Mouse (Mus musculus) E14TG2a.4 (cell line): ENCODE results near the gene 2010111I01Rik.
"Not testable (repeated sequence)": the region's sequence is repeated elsewhere in the genome, so short reads cannot be mapped to it uniquely, and the experiment has no call there.

ENCODE experiments used
- H3K27me3 ChIP-seq: 2 replicates; pipeline ENCODE4 v1.6.1; 2014; ENCODE audit warnings: low read length, control low read depth; ENCODE audit not compliant: insufficient read depth
- H3K36me3 ChIP-seq: 2 replicates; pipeline ENCODE4 v1.6.1; 2014; ENCODE audit warnings: low read length, control low read depth; ENCODE audit not compliant: insufficient read depth
- H3K4me1 ChIP-seq: replicated peaks from 2 replicates; pipeline ENCODE4 v1.6.1; 2014; ENCODE audit warnings: low read depth, low read length, control low read depth
- H3K4me3 ChIP-seq: replicated peaks from 2 replicates; pipeline ENCODE4 v1.5.1; 2014; ENCODE audit warnings: mild to moderate bottlenecking, low read length
- H3K9me3 ChIP-seq: 2 replicates; pipeline ENCODE4 v1.6.1; 2014; ENCODE audit warnings: low read length, control low read depth
- CTCF ChIP-seq: conservative IDR thresholded peaks from 2 replicates; pipeline ENCODE4 v1.5.1; 2014; ENCODE audit warnings: low read length
- NANOG ChIP-seq: IDR thresholded peaks from 2 replicates; pipeline ENCODE4 v1.6.1; 2014; ENCODE audit warnings: borderline replicate concordance, low read length, mixed read lengths
- POU5F1 ChIP-seq: IDR thresholded peaks from 2 replicates; pipeline ENCODE4 v1.6.1; 2014; ENCODE audit warnings: low read length, borderline replicate concordance

Gene 2010111I01Rik

GRCm38 (mm10) chr13:62993543-62994477 is 29.1 kb downstream of the 2010111I01Rik start:
- no peaks in the 10 kb centered on the region for H3K27me3 ChIP-seq

DNA sequence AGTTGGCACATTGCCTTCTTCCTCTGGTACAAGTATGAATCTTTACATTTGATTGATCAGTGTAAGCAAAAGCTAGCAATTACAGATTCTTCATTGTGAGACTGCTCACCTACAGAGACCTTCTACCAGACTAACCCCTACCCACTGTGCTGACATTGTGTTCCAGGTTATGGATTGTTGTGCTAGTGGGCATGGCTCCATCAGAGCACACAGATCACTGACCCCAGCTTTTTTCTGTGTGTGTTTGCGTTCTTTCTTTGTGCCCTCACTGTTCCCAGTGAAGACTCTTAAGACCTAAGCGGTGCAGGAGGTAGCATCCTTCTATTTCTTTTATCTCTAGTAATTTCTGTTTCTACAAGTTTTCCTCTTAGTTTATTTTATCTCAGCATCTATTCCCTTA is 32.1 kb downstream of the 2010111I01Rik start:
- Histone ChIP-seq H3K9me3 (no peaks in the 10 kb centered on the region), H3K36me3 (no peaks in the 10 kb centered on the region), H3K4me1 (no peaks in the 10 kb centered on the region), H3K27me3 (no peaks in the 10 kb centered on the region), H3K4me3 (no peak overlapping the region)
- TF ChIP-seq CTCF (no peak), POU5F1 (no peak), NANOG (no peak)

More at GRCm38 (mm10) chr13:62993543-62994477, 29.1 kb downstream of the 2010111I01Rik start:
- no peak overlapping the region for H3K4me3 ChIP-seq
- no peaks in the 10 kb centered on the region for H3K4me1 ChIP-seq
- H3K9me3 ChIP-seq = no peaks in the 10 kb centered on the region
- no peaks in the 10 kb centered on the region for H3K36me3 ChIP-seq
- TF ChIP-seq NANOG = no peak
- TF ChIP-seq CTCF = no peak
- no peak for TF ChIP-seq POU5F1

DNA sequence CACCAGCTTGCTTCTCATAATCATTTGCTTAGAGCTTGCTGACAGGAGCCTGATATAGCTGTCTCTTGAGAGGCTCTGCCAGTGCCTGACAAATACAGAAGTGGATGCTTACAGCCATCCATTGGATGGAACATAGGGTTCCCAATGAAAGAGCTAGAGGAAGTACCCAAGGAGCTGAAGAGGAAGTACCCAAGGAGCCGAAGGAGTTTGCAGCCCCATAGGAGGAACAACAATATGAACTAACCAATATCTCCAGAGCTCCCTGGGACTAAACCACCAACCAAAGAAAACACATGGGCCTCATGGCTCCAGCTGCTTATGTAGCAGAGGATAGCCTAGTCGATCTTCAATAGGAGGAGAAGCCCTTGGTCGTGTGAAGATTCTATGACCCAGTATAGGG is 42.8 kb downstream of the 2010111I01Rik start:
- H3K4me3 ChIP-seq, H3K36me3 ChIP-seq, H3K27me3 ChIP-seq, H3K4me1 ChIP-seq: not testable (repeated sequence)
- H3K9me3 ChIP-seq = peaks cover 11% of the 10 kb centered on the region

DNA sequence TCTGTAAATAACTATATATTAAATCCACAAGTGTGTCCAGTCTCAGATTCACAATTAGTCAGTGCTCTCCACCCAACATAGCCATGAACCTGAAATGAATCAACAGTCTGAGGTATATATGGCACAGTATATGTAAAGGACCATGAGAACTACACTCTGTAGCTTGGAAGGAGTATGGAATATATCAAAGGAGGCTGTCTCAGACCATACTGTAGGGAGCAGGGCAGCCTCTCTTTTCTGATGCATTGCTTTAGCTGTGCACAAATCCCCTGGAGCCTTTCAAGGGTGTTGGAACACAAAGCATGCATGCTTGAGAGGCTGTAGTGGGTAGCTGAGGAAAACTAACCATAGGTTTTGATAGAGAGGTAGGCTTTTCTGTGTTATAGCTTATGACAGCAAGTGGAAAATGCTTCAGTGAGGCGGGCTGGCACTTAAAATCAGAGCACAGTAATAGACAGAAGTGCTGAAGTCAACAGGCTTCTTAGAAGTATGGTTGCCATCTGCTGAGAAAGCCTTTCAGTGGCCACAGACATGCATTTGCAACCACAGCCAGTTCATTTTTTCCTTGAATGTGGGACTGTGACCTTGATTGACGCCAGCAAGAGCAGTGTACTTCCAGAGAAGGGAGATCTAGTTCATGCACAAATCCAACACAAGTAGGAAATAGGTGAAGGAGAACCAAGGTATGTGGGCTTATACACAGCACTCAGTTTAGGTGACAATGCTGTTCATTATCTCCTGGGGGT is 45.8 kb downstream of the 2010111I01Rik start:
- TF ChIP-seq NANOG = no peak
- TF ChIP-seq CTCF = no peak
- TF ChIP-seq POU5F1 = no peak
- Histone ChIP-seq H3K9me3 (peaks cover 7% of the 10 kb centered on the region), H3K4me3 (no peak overlapping the region), H3K36me3 (no peaks in the 10 kb centered on the region), H3K27me3 (no peaks in the 10 kb centered on the region), H3K4me1 (no peaks in the 10 kb centered on the region)

GRCm38 (mm10) chr13:63014353-63014752 is 49.7 kb downstream of the 2010111I01Rik start:
- no peak for TF ChIP-seq CTCF
- TF ChIP-seq POU5F1 = no peak
- no peak for TF ChIP-seq NANOG
- H3K4me1 ChIP-seq = no peaks in the 10 kb centered on the region
- no peaks in the 10 kb centered on the region for H3K36me3 ChIP-seq
- peaks cover 7% of the 10 kb centered on the region for H3K9me3 ChIP-seq
- no peaks in the 10 kb centered on the region for H3K27me3 ChIP-seq
- no peak overlapping the region for H3K4me3 ChIP-seq

- Histone ChIP-seq H3K36me3 (no peaks in the 10 kb centered on the region), H3K9me3 (peaks cover 7% of the 10 kb centered on the region), H3K4me3 (no peak overlapping the region), H3K4me1 (no peaks in the 10 kb centered on the region), H3K27me3 (no peaks in the 10 kb centered on the region)
- TF ChIP-seq CTCF = no peak
- TF ChIP-seq NANOG = no peak
- no peak for TF ChIP-seq POU5F1
Measured at GRCm38 (mm10) chr13:63015362-63015761, 50.7 kb downstream of the 2010111I01Rik start.

GRCm38 (mm10) chr13:63016056-63016455 is 51.4 kb downstream of the 2010111I01Rik start:
- Histone ChIP-seq H3K9me3 (peaks cover 7% of the 10 kb centered on the region), H3K4me1 (no peaks in the 10 kb centered on the region), H3K36me3 (no peaks in the 10 kb centered on the region), H3K27me3 (no peaks in the 10 kb centered on the region), H3K4me3 (no peak overlapping the region)
- TF ChIP-seq NANOG (no peak), CTCF (no peak), POU5F1 (no peak)

DNA sequence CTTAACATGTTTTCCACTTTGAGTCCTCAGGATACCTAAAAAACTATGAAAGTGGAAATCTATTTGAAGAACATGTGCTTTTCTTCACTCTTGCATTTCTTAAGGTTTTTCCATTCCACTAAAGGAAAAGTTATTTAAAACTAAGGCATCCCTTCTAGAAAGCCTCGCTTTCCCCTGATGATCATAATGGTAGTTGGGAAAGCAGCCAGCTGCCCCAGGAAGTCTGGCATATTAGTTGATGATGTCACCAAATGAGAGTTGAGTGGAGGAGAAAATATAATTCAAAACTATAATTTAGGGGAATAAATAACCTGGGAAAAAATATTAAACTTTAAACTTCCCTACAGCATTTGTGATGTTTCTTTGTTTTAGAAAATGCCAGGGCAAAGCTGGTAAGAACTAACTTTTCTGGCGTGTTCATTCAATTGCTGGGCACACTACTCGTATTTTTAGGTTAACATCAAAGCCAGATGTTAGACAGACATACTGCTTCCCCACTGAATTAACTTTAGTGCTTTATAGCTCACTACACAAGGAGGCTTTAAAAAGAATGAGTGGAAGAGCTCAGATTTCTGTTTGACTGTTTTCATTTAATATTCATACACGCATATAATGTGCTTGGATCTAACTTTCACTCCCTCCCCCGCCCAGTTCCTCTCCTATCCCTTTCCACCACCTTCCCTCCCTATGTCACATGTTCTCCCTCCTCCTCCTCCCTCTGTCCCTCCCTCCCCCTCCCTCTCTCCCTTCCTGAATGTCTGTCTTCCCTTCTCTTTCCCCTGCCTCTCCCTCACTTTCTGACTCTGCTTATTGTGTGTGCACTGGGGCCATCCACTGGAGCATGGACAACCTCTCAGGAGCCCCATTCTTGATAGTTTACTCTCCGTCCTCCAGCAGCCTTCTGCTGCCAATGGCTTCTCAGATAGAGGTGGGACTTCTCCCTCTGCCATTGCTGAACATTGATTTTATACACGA is 58.8 kb downstream of the 2010111I01Rik start:
- TF ChIP-seq POU5F1 (no peak), CTCF (no peak), NANOG (no peak)
- H3K9me3 ChIP-seq = no peaks in the 10 kb centered on the region
- H3K36me3 ChIP-seq = no peaks in the 10 kb centered on the region
- H3K4me1 ChIP-seq = no peaks in the 10 kb centered on the region
- no peak overlapping the region for H3K4me3 ChIP-seq
- H3K27me3 ChIP-seq = no peaks in the 10 kb centered on the region
